Mouse (Mus musculus): ENCODE measurements around the gene Gm4175. TPM values are rescaled to one million over a fixed set of nuclear protein-coding genes. Genes with fewer than 3 reads are reported as not detected.
"Not testable (repeated sequence)": the region's sequence is repeated elsewhere in the genome, so short reads cannot be mapped to it uniquely, and the experiment has no call there.

The Gm4175 gene
- total RNA-seq (2021) = not detected

DNA sequence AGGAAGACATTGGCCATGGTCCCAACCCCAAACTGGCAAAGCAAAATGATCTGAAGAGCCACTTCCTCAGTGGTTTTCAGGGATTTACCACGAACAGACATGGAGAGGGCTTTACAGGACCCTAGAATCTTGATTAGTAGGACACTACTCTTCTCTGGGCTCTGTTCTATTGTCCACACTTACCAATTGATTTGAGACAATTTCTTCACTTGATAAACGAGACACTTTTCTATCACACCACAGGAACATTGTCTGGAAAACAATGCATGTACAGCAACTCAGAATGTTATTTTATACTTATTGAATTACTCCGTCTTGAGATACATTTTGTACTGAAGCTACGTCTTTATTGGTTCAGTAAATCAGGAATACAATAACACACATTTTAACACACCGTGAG, at the start of gene Gm4175:
Gm4175 (minus strand) TSS at position 101 of the 400 bp plus-strand sequence.
- intact Hi-C loops (cut with DNase I); DNase-seq (ENCODE audit: extremely low spot score in 1 of 2, low spot score in 2 of 2): not testable (repeated sequence)

DNA sequence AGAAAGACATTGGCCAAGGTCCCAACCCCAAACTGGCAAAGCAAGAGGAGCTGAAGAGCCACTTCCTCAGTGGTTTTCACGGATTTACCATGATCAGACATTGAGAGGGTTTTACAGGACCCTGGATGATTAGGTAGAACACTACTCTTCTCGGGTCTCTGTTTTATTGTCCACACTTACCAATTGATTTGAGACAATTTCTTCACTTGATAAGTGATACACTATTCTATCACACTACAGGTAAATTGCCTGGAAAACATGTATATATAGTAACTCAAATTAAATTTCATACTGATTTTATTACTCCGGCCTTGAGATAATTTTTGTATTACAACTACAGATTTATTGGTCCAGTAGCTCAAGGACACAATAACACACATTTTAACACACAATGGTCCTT, 35.4 kb upstream of the Gm4175 start, which contains the start of gene Gm4177:
Gm4177 (minus strand) TSS at position 101 of the 400 bp plus-strand sequence.
- DNase-seq (ENCODE audit: extremely low spot score in 1 of 2, low spot score in 2 of 2); intact Hi-C loops (cut with DNase I): not testable (repeated sequence)

Other genes starting within 250 kb of the Gm4175 start
- not detected for gene Vmn1r130, start 249.7 kb downstream of the Gm4175 start, total RNA-seq (2021)
- gene Vmn1r131, start 215.4 kb downstream of the Gm4175 start, total RNA-seq (2021) = not detected
- not detected for gene Vmn1r132, start 147.4 kb downstream of the Gm4175 start, total RNA-seq (2021)
- gene Gm4177, start 35.3 kb upstream of the Gm4175 start, total RNA-seq (2021) = not detected
- not detected for gene Vmn1r135, start 70.9 kb upstream of the Gm4175 start, total RNA-seq (2021)
- gene Gm5725, start 82.8 kb upstream of the Gm4175 start, total RNA-seq (2021) = not detected
- not detected for gene Gm5891, start 159.8 kb upstream of the Gm4175 start, total RNA-seq (2021)
- not detected for gene Vmn1r137, start 233.1 kb upstream of the Gm4175 start, total RNA-seq (2021)

Measured in left cerebral cortex, postnatal 10 days (tissue).